ENCODE assay signal across 18 mouse cellular contexts in genomic region chr9:57712194-57712593, GRCm38 (mm10). TPM values are rescaled to one million over a fixed set of nuclear protein-coding genes. Genes with fewer than 3 reads are reported as not detected.
DNase-seq lines count a peak whose midpoint lies in the region; ATAC-seq and TF ChIP-seq lines count a peak whose summit lies in the region.
"Had no signal": no experiment of that assay in that cellular context is flagged by ENCODE, and none has a peak within 500 bp of the region (broad histone marks: within the 10 kb centered on the region; RNA-seq: fewer than 3 reads in every experiment).

No protein-coding gene starts in this region.

- no peak overlapping the region for H3K4me3 ChIP-seq in liver, postnatal 0 days (ENCODE audit: low read depth, low read length)
- no peak overlapping the region for H3K4me3 ChIP-seq in CH12.LX (replicated peaks in 1 of 3; ENCODE audit: low read depth in 2 of 3, low read length in 2 of 3, poor library complexity in 1 of 3)
- H3K4me3 ChIP-seq in forebrain, embryonic 13.5 days, result no peak overlapping the region
- H3K4me3 ChIP-seq: heart, embryonic 12.5 days; hindbrain, embryonic 10.5 days; midbrain, embryonic 10.5 days had no signal

- no peak overlapping the region for H3K4me2 ChIP-seq in liver, postnatal 0 days (ENCODE audit: low read depth, low read length)
- no peak overlapping the region for H3K4me2 ChIP-seq in CH12.LX (ENCODE audit: insufficient read depth, low read depth, poor library complexity, severe bottlenecking)
- H3K4me2 ChIP-seq in forebrain, embryonic 13.5 days, result no peak overlapping the region
- H3K4me2 ChIP-seq: heart, embryonic 12.5 days had no signal

- no peak for TF ChIP-seq RAD21 in CH12.LX (IDR thresholded peaks at IDR 0.05; ENCODE audit: low read depth, low read length)

- H3K79me2 ChIP-seq in CH12.LX (replicated peaks; ENCODE audit: control insufficient read depth, extremely low read depth, insufficient read depth, poor library complexity, severe bottlenecking), result peaks cover 21% of the 10 kb centered on the region

- dilution Hi-C loops in CH12.LX (cut with MboI; ENCODE audit: extremely low pct_ligation_motif_present, extremely low pct_unique_long_range_greater_than_20kb, low sequenced_read_pairs), result no loop called here

- peaks cover 33% of the 10 kb centered on the region for H3K36me3 ChIP-seq in liver, postnatal 0 days (replicated peaks; ENCODE audit: insufficient read depth, low read length)
- H3K36me3 ChIP-seq in CH12.LX (replicated peaks in 1 of 2; ENCODE audit: control insufficient read depth in 1 of 2, insufficient read depth in 1 of 2, low read length in 1 of 2), result peaks cover 32 to 57% of the 10 kb centered on the region in 2 experiments
- peaks cover 52% of the 10 kb centered on the region for H3K36me3 ChIP-seq in forebrain, embryonic 13.5 days (ENCODE audit: poor library complexity, severe bottlenecking)

- TF ChIP-seq EP300 in liver, postnatal 0 days (IDR thresholded peaks at IDR 0.05; ENCODE audit: low read depth), result no peak
- no peak for TF ChIP-seq EP300 in CH12.LX (IDR thresholded peaks at IDR 0.05; ENCODE audit: low read length)

- ATAC-seq in liver, postnatal 0 days, result no peak
- no peak for ATAC-seq in forebrain, embryonic 13.5 days

- 74% methylated on average over 2 of the region's 2 CpGs for WGBS in liver, postnatal 0 days (ENCODE audit: insufficient replicate concordance)
- 76% methylated on average over 2 of the region's 2 CpGs for WGBS in forebrain, embryonic 13.5 days

- no peak overlapping the region for H3K27ac ChIP-seq in liver, postnatal 0 days (ENCODE audit: low read depth)
- H3K27ac ChIP-seq in CH12.LX (ENCODE audit: insufficient read depth, low read depth), result no peak overlapping the region
- H3K27ac ChIP-seq in forebrain, embryonic 13.5 days, result no peak overlapping the region
- H3K27ac ChIP-seq: hindbrain, embryonic 10.5 days; midbrain, embryonic 10.5 days had no signal

- peak; percentile 46 for TF ChIP-seq CTCF in liver, postnatal 0 days (IDR thresholded peaks at IDR 0.05; ENCODE audit: low read depth)
- peak; percentile 38 to 51; a peak in 3 of 4 replicates for TF ChIP-seq CTCF in CH12.LX (conservative IDR thresholded peaks at IDR 0.05 in 1 of 2, IDR thresholded peaks at IDR 0.05 in 1 of 2; ENCODE audit: low read depth in 2 of 2, low read length in 2 of 2)
- peak; percentile 36; the same call in 1 of the 2 replicates for TF ChIP-seq CTCF in brain, embryonic 14.5 days (IDR thresholded peaks at IDR 0.05; ENCODE audit: borderline replicate concordance, extremely low read depth, insufficient read depth, insufficient read length)

- no peak overlapping the region for H3K9ac ChIP-seq in liver, postnatal 0 days (replicated peaks)
- H3K9ac ChIP-seq in CH12.LX (ENCODE audit: insufficient read depth, low read depth), result no peak overlapping the region
- H3K9ac ChIP-seq in forebrain, embryonic 13.5 days, result no peak overlapping the region
- H3K9ac ChIP-seq: heart, embryonic 12.5 days had no signal

- peaks cover 3% of the 10 kb centered on the region; the same call in 1 of the 2 replicates for H3K4me1 ChIP-seq in liver, postnatal 0 days (ENCODE audit: insufficient read depth)
- H3K4me1 ChIP-seq in CH12.LX (ENCODE audit: control insufficient read depth in 1 of 2, insufficient read depth in 2 of 2), result peaks cover 0 to 12% of the 10 kb centered on the region in 2 experiments; a peak in 1 of 4 replicates
- H3K4me1 ChIP-seq in forebrain, embryonic 13.5 days, result peaks cover 17% of the 10 kb centered on the region

- DNase-seq in heart, adult 11 months, result peak; percentile 25
- DNase-seq in heart, postnatal 36 days, result no peak
- no peak for DNase-seq in liver, postnatal 0 days
- DNase-seq in liver (no peak), CH12.LX (ENCODE audit: extremely low read depth) (peak; percentile 9), MN1 (ENCODE audit: low spot score) (no peak)
- DNase-seq in brain, embryonic 14.5 days (ENCODE audit: low read depth), result no peak
- DNase-seq: cerebellum, adult 9-11 months; kidney, adult 8-10 months; layer of hippocampus, adult 9-11 months; lung, adult 18-20 months; thymus, adult 18-20 months had no signal

- intact Hi-C loops in heart, postnatal 36 days (cut with DNase I), result no loop called here

- in situ Hi-C loops in CH12.LX (cut with MboI; ENCODE audit: low pct_ligation_motif_present, low pct_unique_long_range_greater_than_20kb, low sequenced_read_pairs), result no loop called here

- no peaks in the 10 kb centered on the region for H3K9me3 ChIP-seq in liver, postnatal 0 days (ENCODE audit: low read length)
- H3K9me3 ChIP-seq in CH12.LX (replicated peaks; ENCODE audit: low read length), result peaks cover 4% of the 10 kb centered on the region
- no peaks in the 10 kb centered on the region for H3K9me3 ChIP-seq in forebrain, embryonic 13.5 days (replicated peaks)
- H3K9me3 ChIP-seq: heart, embryonic 12.5 days; midbrain, embryonic 10.5 days had no signal

- no peak for TF ChIP-seq POLR2A in CH12.LX (IDR thresholded peaks at IDR 0.05; ENCODE audit: low read depth, low read length)
- TF ChIP-seq POLR2A in brain, embryonic 14.5 days (IDR thresholded peaks at IDR 0.05; ENCODE audit: borderline replicate concordance, extremely low read depth, insufficient read depth, insufficient read length, poor library complexity, severe bottlenecking), result no peak

- H3K27me3 ChIP-seq in liver, postnatal 0 days (ENCODE audit: insufficient read depth, low read length), result no peaks in the 10 kb centered on the region
- H3K27me3 ChIP-seq in CH12.LX (replicated peaks), result no peaks in the 10 kb centered on the region
- no peaks in the 10 kb centered on the region for H3K27me3 ChIP-seq in forebrain, embryonic 13.5 days
- H3K27me3 ChIP-seq: heart, embryonic 12.5 days had no signal

TF ChIP-seq in CH12.LX, 34 proteins besides CTCF, POLR2A, EP300 and RAD21:
- no peak for TF ChIP-seq MXI1 (IDR thresholded peaks at IDR 0.05; ENCODE audit: low read depth, low read length)

RNA-seq across cellular contexts. Expression of gene Edc3, which starts 3.9 kb away (rescaled TPM):
- total RNA-seq in heart, postnatal 36 days (2021), result 1 to 10 TPM; 5.0 to 5.2 TPM
- 9.9 and 13.2 TPM in 2 replicates for polyA plus RNA-seq in liver, postnatal 0 days (2015; fragmentation: Nextera tagmentation; extraction: Ambion mirVana)
- total RNA-seq in CH12.LX (2012; rRNA removed) (9.6 and 10.6 TPM in 2 replicates), CH12.LX (2014; rRNA removed) (10.9 and 13.6 TPM in 2 replicates)
- polyA plus RNA-seq in CH12.LX (2012; ENCODE audit: insufficient read length, low read depth), result 24.1 and 27.9 TPM in 2 replicates
- 24.1 and 27.0 TPM in 2 replicates for polyA plus RNA-seq in brain, embryonic 14.5 days (2012; rRNA removed)
- 36.0 and 41.5 TPM in 2 replicates for polyA plus RNA-seq in forebrain, embryonic 13.5 days (2015; fragmentation: Nextera tagmentation; extraction: Ambion mirVana)

RNA-seq across cellular contexts. Expression of gene Cyp1a1, which starts 24.5 kb away (rescaled TPM):
- total RNA-seq in heart, postnatal 36 days (2021), result not detected
- 2.2 and 4.3 TPM in 2 replicates for polyA plus RNA-seq in liver, postnatal 0 days (2015; fragmentation: Nextera tagmentation; extraction: Ambion mirVana)
- 0.08 and 0.13 TPM in 2 replicates for total RNA-seq in CH12.LX (2012; rRNA removed)
- 0.11 and 0.19 TPM in 2 replicates for total RNA-seq in CH12.LX (2014; rRNA removed)
- not detected in 2 replicates for polyA plus RNA-seq in CH12.LX (2012; ENCODE audit: insufficient read length, low read depth)
- polyA plus RNA-seq in brain, embryonic 14.5 days (2012; rRNA removed), result 0.13 and 0.14 TPM in 2 replicates
- polyA plus RNA-seq in forebrain, embryonic 13.5 days (2015; fragmentation: Nextera tagmentation; extraction: Ambion mirVana), result 0.06 TPM in 1 of 2 replicates, not detected in the other
- polyA plus RNA-seq: embryonic facial prominence, embryonic 11.5 days; heart, embryonic 12.5 days; hindbrain, embryonic 10.5 days had no signal

RNA-seq across cellular contexts. Expression of gene Cyp1a2, which starts 28.7 kb away (rescaled TPM):
- not detected for total RNA-seq in heart, postnatal 36 days (2021)
- 19.9 and 30.7 TPM in 2 replicates for polyA plus RNA-seq in liver, postnatal 0 days (2015; fragmentation: Nextera tagmentation; extraction: Ambion mirVana)
- not detected in 2 replicates for total RNA-seq in CH12.LX (2012; rRNA removed)
- total RNA-seq in CH12.LX (2014; rRNA removed), result not detected in 2 replicates
- not detected in 2 replicates for polyA plus RNA-seq in CH12.LX (2012; ENCODE audit: insufficient read length, low read depth)
- not detected in 2 replicates for polyA plus RNA-seq in brain, embryonic 14.5 days (2012; rRNA removed)
- polyA plus RNA-seq in forebrain, embryonic 13.5 days (2015; fragmentation: Nextera tagmentation; extraction: Ambion mirVana), result not detected in 2 replicates
- total RNA-seq: left cerebral cortex, postnatal 25 days had no signal
- polyA plus RNA-seq: embryonic facial prominence, embryonic 11.5 days; heart, embryonic 12.5 days; hindbrain, embryonic 10.5 days; midbrain, embryonic 10.5 days had no signal

RNA-seq across cellular contexts. Expression of gene Clk3, which starts 53.5 kb away (rescaled TPM):
- 10 to 100 TPM; 29.4 to 39.8 TPM for total RNA-seq in heart, postnatal 36 days (2021)
- polyA plus RNA-seq in liver, postnatal 0 days (2015; fragmentation: Nextera tagmentation; extraction: Ambion mirVana), result 40.2 and 40.4 TPM in 2 replicates
- total RNA-seq in CH12.LX (2012; rRNA removed), result 39.9 and 46.7 TPM in 2 replicates
- 69.0 and 87.7 TPM in 2 replicates for total RNA-seq in CH12.LX (2014; rRNA removed)
- polyA plus RNA-seq in CH12.LX (2012; ENCODE audit: insufficient read length, low read depth), result 62.4 and 67.9 TPM in 2 replicates
- 153 and 188 TPM in 2 replicates for polyA plus RNA-seq in brain, embryonic 14.5 days (2012; rRNA removed)
- polyA plus RNA-seq in forebrain, embryonic 13.5 days (2015; fragmentation: Nextera tagmentation; extraction: Ambion mirVana), result 90.5 and 91.0 TPM in 2 replicates

RNA-seq across cellular contexts. Expression of gene Csk, which starts 58.8 kb away (rescaled TPM):
- 10 to 100 TPM; 26.2 to 28.5 TPM for total RNA-seq in heart, postnatal 36 days (2021)
- 13.6 and 15.5 TPM in 2 replicates for polyA plus RNA-seq in liver, postnatal 0 days (2015; fragmentation: Nextera tagmentation; extraction: Ambion mirVana)
- total RNA-seq in CH12.LX (2012; rRNA removed), result 111 and 122 TPM in 2 replicates
- total RNA-seq in CH12.LX (2014; rRNA removed), result 111 and 125 TPM in 2 replicates
- 139 and 153 TPM in 2 replicates for polyA plus RNA-seq in CH12.LX (2012; ENCODE audit: insufficient read length, low read depth)
- polyA plus RNA-seq in brain, embryonic 14.5 days (2012; rRNA removed), result 84.6 and 138 TPM in 2 replicates
- 35.0 and 39.8 TPM in 2 replicates for polyA plus RNA-seq in forebrain, embryonic 13.5 days (2015; fragmentation: Nextera tagmentation; extraction: Ambion mirVana)

Comparison
In these comparisons a context has a peak if more than half of its experiments do, and no peak if none do; other contexts are left out.
1. DNase-seq: peak in heart, adult 11 months (single experiment) and CH12.LX (single experiment); none in heart, postnatal 36 days (0 of 2), liver, postnatal 0 days (single experiment), liver (single experiment), brain, embryonic 14.5 days (single experiment) and MN1 (single experiment).
2. RNA of gene Cyp1a2, which starts 28.7 kb away (polyA plus RNA-seq): 19.9 to 30.7 TPM in liver, postnatal 0 days; not detected in CH12.LX, not detected in brain, embryonic 14.5 days and not detected in forebrain, embryonic 13.5 days; every median in the first group is over 10 times any median in the second.
3. Peak in every context shown above with its lines, with median percentiles within 50 percentile points of each other: CTCF ChIP-seq.